Comparison of ENCODE assay signal across 17 mouse cellular contexts in the genomic region with DNA sequence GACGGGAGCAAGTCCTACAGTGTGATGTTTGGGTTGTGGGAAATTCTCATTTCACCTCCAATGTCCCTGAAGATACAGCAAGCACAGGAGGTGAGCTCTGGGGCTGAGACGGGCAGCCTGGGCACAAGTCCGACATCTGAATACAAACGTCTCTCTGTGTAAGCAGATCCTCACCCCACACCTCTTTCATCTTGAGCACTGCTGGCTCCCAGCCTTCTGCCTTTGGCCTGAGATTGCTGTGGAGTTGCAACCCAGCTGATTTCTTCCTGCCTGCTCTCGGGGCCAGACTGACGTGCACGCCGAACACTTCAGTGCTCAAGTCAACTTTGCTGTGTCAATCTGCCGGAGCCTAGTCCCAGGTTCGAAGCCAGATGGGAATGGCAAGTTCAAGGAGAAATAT.
DNase-seq lines count a peak whose midpoint lies in the region; ATAC-seq and TF ChIP-seq lines count a peak whose summit lies in the region.
"Had no signal": no experiment of that assay in that cellular context is flagged by ENCODE, and none has a peak within 500 bp of the region (broad histone marks: within the 10 kb centered on the region; RNA-seq: fewer than 3 reads in every experiment).

No protein-coding gene starts in this region.

- H3K9ac ChIP-seq in embryonic facial prominence, embryonic 14.5 days (ENCODE audit: low read depth, low read length): no peak overlapping the region
- no peak overlapping the region for H3K9ac ChIP-seq in hindbrain, postnatal 0 days (replicated peaks; ENCODE audit: low read length)
- no peak overlapping the region for H3K9ac ChIP-seq in lung, postnatal 0 days (replicated peaks; ENCODE audit: low read depth)
- H3K9ac ChIP-seq in hindbrain, embryonic 14.5 days: no peak overlapping the region
- H3K9ac ChIP-seq: forebrain, embryonic 15.5 days; intestine, embryonic 15.5 days; liver, embryonic 12.5 days; neural tube, embryonic 12.5 days had no signal

- no peaks in the 10 kb centered on the region for H3K27me3 ChIP-seq in embryonic facial prominence, embryonic 14.5 days (replicated peaks; ENCODE audit: control insufficient read depth, insufficient read depth, low read length)
- H3K27me3 ChIP-seq in embryonic facial prominence, embryonic 10.5 days (replicated peaks; ENCODE audit: low read depth, poor library complexity, severe bottlenecking): no peaks in the 10 kb centered on the region
- no peaks in the 10 kb centered on the region for H3K27me3 ChIP-seq in hindbrain, postnatal 0 days (ENCODE audit: insufficient read depth, low read length)
- no peaks in the 10 kb centered on the region for H3K27me3 ChIP-seq in hindbrain, embryonic 10.5 days (ENCODE audit: insufficient read depth, poor library complexity, severe bottlenecking)
- H3K27me3 ChIP-seq in lung, postnatal 0 days (replicated peaks; ENCODE audit: insufficient read depth, low read length): no peaks in the 10 kb centered on the region
- no peaks in the 10 kb centered on the region for H3K27me3 ChIP-seq in hindbrain, embryonic 14.5 days (ENCODE audit: control insufficient read depth, insufficient read depth, low read length)
- H3K27me3 ChIP-seq: forebrain, embryonic 15.5 days; intestine, embryonic 15.5 days; neural tube, embryonic 12.5 days had no signal

- H3K4me1 ChIP-seq in embryonic facial prominence, embryonic 14.5 days (ENCODE audit: control insufficient read depth, insufficient read depth, low read length): no peaks in the 10 kb centered on the region; the same call in 1 of the 2 replicates
- peaks cover 3% of the 10 kb centered on the region; the same call in 1 of the 2 replicates for H3K4me1 ChIP-seq in embryonic facial prominence, embryonic 10.5 days
- no peaks in the 10 kb centered on the region for H3K4me1 ChIP-seq in hindbrain, postnatal 0 days (ENCODE audit: insufficient read depth, low read length)
- peaks cover 9% of the 10 kb centered on the region for H3K4me1 ChIP-seq in hindbrain, embryonic 10.5 days (replicated peaks)
- no peaks in the 10 kb centered on the region for H3K4me1 ChIP-seq in lung, postnatal 0 days (ENCODE audit: insufficient read depth, low read depth, low read length)
- H3K4me1 ChIP-seq in hindbrain, embryonic 14.5 days (replicated peaks; ENCODE audit: control insufficient read depth, insufficient read depth, low read length): peaks cover 6% of the 10 kb centered on the region
- H3K4me1 ChIP-seq: intestine, embryonic 15.5 days; liver, embryonic 12.5 days had no signal

- no peak for ATAC-seq in embryonic facial prominence, embryonic 14.5 days (ENCODE audit: low read depth)
- no peak for ATAC-seq in hindbrain, postnatal 0 days
- ATAC-seq in lung, postnatal 0 days: peak; percentile 78
- ATAC-seq in hindbrain, embryonic 14.5 days (ENCODE audit: low FRiP score): no peak
- ATAC-seq: intestine, embryonic 15.5 days; liver, embryonic 12.5 days; midbrain, embryonic 16.5 days had no signal

- no peaks in the 10 kb centered on the region for H3K9me3 ChIP-seq in embryonic facial prominence, embryonic 14.5 days (ENCODE audit: control insufficient read depth, low read length)
- no peaks in the 10 kb centered on the region for H3K9me3 ChIP-seq in embryonic facial prominence, embryonic 10.5 days
- no peaks in the 10 kb centered on the region for H3K9me3 ChIP-seq in hindbrain, postnatal 0 days (ENCODE audit: low read length)
- H3K9me3 ChIP-seq in hindbrain, embryonic 10.5 days: no peaks in the 10 kb centered on the region
- no peaks in the 10 kb centered on the region for H3K9me3 ChIP-seq in lung, postnatal 0 days (ENCODE audit: low read length)
- H3K9me3 ChIP-seq in hindbrain, embryonic 14.5 days (ENCODE audit: control insufficient read depth, low read length): no peaks in the 10 kb centered on the region
- H3K9me3 ChIP-seq: forebrain, embryonic 15.5 days; intestine, embryonic 15.5 days; liver, embryonic 12.5 days; neural tube, embryonic 12.5 days had no signal

- no peak for TF ChIP-seq CTCF in hindbrain, postnatal 0 days (IDR thresholded peaks at IDR 0.05; ENCODE audit: low read depth)
- TF ChIP-seq CTCF in brain, embryonic 14.5 days (IDR thresholded peaks at IDR 0.05; ENCODE audit: borderline replicate concordance, extremely low read depth, insufficient read depth, insufficient read length): no peak
- no peak for TF ChIP-seq CTCF in lung, postnatal 0 days (IDR thresholded peaks at IDR 0.05)

- no peaks in the 10 kb centered on the region for H3K36me3 ChIP-seq in embryonic facial prominence, embryonic 14.5 days (ENCODE audit: control insufficient read depth, insufficient read depth, low read length)
- H3K36me3 ChIP-seq in embryonic facial prominence, embryonic 10.5 days (replicated peaks): no peaks in the 10 kb centered on the region
- H3K36me3 ChIP-seq in hindbrain, postnatal 0 days (ENCODE audit: insufficient read depth, low read length): no peaks in the 10 kb centered on the region
- no peaks in the 10 kb centered on the region for H3K36me3 ChIP-seq in hindbrain, embryonic 10.5 days
- no peaks in the 10 kb centered on the region for H3K36me3 ChIP-seq in lung, postnatal 0 days (ENCODE audit: insufficient read depth, low read length)
- H3K36me3 ChIP-seq in hindbrain, embryonic 14.5 days (replicated peaks; ENCODE audit: control insufficient read depth, insufficient read depth): no peaks in the 10 kb centered on the region
- H3K36me3 ChIP-seq: forebrain, embryonic 15.5 days; intestine, embryonic 15.5 days; liver, embryonic 12.5 days; neural tube, embryonic 12.5 days had no signal

- TF ChIP-seq EP300 in lung, postnatal 0 days (IDR thresholded peaks at IDR 0.05): no peak

- DNase-seq in embryonic facial prominence, embryonic 14.5 days (ENCODE audit: low spot score): peak; percentile 26
- DNase-seq in embryonic facial prominence, embryonic 10.5 days (ENCODE audit: low spot score): no peak
- DNase-seq in hindbrain, postnatal 0 days (ENCODE audit: low spot score): peak; percentile 34
- DNase-seq in hindbrain, embryonic 10.5 days (ENCODE audit: low spot score): no peak
- peak; percentile 43 for DNase-seq in brain, embryonic 14.5 days (ENCODE audit: low read depth)
- peak; percentile 63 for DNase-seq in lung, postnatal 0 days (ENCODE audit: low spot score)
- DNase-seq in hindbrain, embryonic 14.5 days (ENCODE audit: low spot score): no peak
- DNase-seq in gastrocnemius, postnatal 14 days: no peak
- DNase-seq: adrenal gland, postnatal 14 days; cerebellum, adult 9-10 months; kidney, postnatal 10 days; thymus, adult 18-20 months had no signal

- no peak for TF ChIP-seq POLR2A in brain, embryonic 14.5 days (IDR thresholded peaks at IDR 0.05; ENCODE audit: borderline replicate concordance, extremely low read depth, insufficient read depth, insufficient read length, poor library complexity, severe bottlenecking)

- peak overlapping the region; percentile 33 for H3K27ac ChIP-seq in embryonic facial prominence, embryonic 14.5 days (replicated peaks; ENCODE audit: low read depth, low read length)
- H3K27ac ChIP-seq in embryonic facial prominence, embryonic 10.5 days (replicated peaks): no peak overlapping the region
- H3K27ac ChIP-seq in hindbrain, postnatal 0 days: no peak overlapping the region
- no peak overlapping the region for H3K27ac ChIP-seq in hindbrain, embryonic 10.5 days
- no peak overlapping the region for H3K27ac ChIP-seq in lung, postnatal 0 days (ENCODE audit: low read length)
- no peak overlapping the region for H3K27ac ChIP-seq in hindbrain, embryonic 14.5 days
- H3K27ac ChIP-seq: forebrain, embryonic 15.5 days; intestine, embryonic 15.5 days; liver, embryonic 12.5 days; neural tube, embryonic 12.5 days had no signal

- no peak overlapping the region for H3K4me2 ChIP-seq in embryonic facial prominence, embryonic 14.5 days (ENCODE audit: low read depth, low read length)
- H3K4me2 ChIP-seq in hindbrain, postnatal 0 days (ENCODE audit: low read depth, low read length): no peak overlapping the region
- no peak overlapping the region for H3K4me2 ChIP-seq in lung, postnatal 0 days (replicated peaks; ENCODE audit: low read depth, low read length)
- H3K4me2 ChIP-seq in hindbrain, embryonic 14.5 days (replicated peaks): no peak overlapping the region
- H3K4me2 ChIP-seq: forebrain, embryonic 15.5 days; intestine, embryonic 15.5 days; liver, embryonic 12.5 days; neural tube, embryonic 12.5 days had no signal

- intact Hi-C loops in gastrocnemius, postnatal 14 days (cut with DNase I; ENCODE audit: low total_unique reads): no loop called here

- H3K4me3 ChIP-seq in embryonic facial prominence, embryonic 14.5 days (ENCODE audit: low read depth, low read length): no peak overlapping the region
- H3K4me3 ChIP-seq in embryonic facial prominence, embryonic 10.5 days: no peak overlapping the region
- no peak overlapping the region for H3K4me3 ChIP-seq in hindbrain, postnatal 0 days (ENCODE audit: low read length)
- H3K4me3 ChIP-seq in hindbrain, embryonic 10.5 days: no peak overlapping the region
- no peak overlapping the region for H3K4me3 ChIP-seq in lung, postnatal 0 days (ENCODE audit: low read depth, low read length)
- H3K4me3 ChIP-seq in hindbrain, embryonic 14.5 days (replicated peaks; ENCODE audit: low read length): no peak overlapping the region
- H3K4me3 ChIP-seq: forebrain, embryonic 15.5 days; intestine, embryonic 15.5 days; liver, embryonic 12.5 days; neural tube, embryonic 12.5 days had no signal

- WGBS in embryonic facial prominence, embryonic 14.5 days: 34% methylated on average over 10 of the region's 10 CpGs
- WGBS in embryonic facial prominence, embryonic 10.5 days: 56% methylated on average over 10 of the region's 10 CpGs
- WGBS in hindbrain, postnatal 0 days: 41% methylated on average over 10 of the region's 10 CpGs
- WGBS in hindbrain, embryonic 10.5 days: 62% methylated on average over 10 of the region's 10 CpGs
- 11% methylated on average over 10 of the region's 10 CpGs for WGBS in lung, postnatal 0 days
- WGBS in hindbrain, embryonic 14.5 days: 59% methylated on average over 10 of the region's 10 CpGs

Comparison
In these comparisons a context has a peak if more than half of its experiments do, and no peak if none do; other contexts are left out.
1. DNase-seq: peak in embryonic facial prominence, embryonic 14.5 days (single experiment), hindbrain, postnatal 0 days (single experiment), brain, embryonic 14.5 days (single experiment) and lung, postnatal 0 days (single experiment); none in embryonic facial prominence, embryonic 10.5 days (single experiment), hindbrain, embryonic 10.5 days (single experiment), hindbrain, embryonic 14.5 days (single experiment) and gastrocnemius, postnatal 14 days (single experiment).